Mouse (Mus musculus) liver, adult 2 months (tissue): ENCODE data around the gene Mxra8. TPM values are rescaled to one million over a fixed set of nuclear protein-coding genes. Genes with fewer than 3 reads are reported as not detected.
A peak's percentile ranks its signal among the peaks of the same experiment; 100 is the strongest.

Experiments
- DNase-seq: peaks from one replicate; pipeline ENCODE4 v3.0.0-alpha.2; 2011; ENCODE audit warnings: low read depth, low spot score; ENCODE audit errors: extremely low read depth
- H3K27ac ChIP-seq: fragments of 200-500 bp; replicated peaks from 2 replicates; pipeline ENCODE4 v1.5.1; 2012; ENCODE audit warnings: low read depth, mild to moderate bottlenecking, control low read depth, inconsistent platforms, low read length; ENCODE audit not compliant: insufficient read depth
- H3K27me3 ChIP-seq: fragments of 200-500 bp; 2 replicates; pipeline ENCODE4 v1.6.1; 2012; ENCODE audit warnings: mild to moderate bottlenecking, moderate library complexity, low read length, inconsistent platforms; ENCODE audit not compliant: control insufficient read depth, insufficient read depth
- H3K36me3 ChIP-seq: fragments of 200-500 bp; 2 replicates; pipeline ENCODE4 v1.6.1; 2012; ENCODE audit warnings: low read length, inconsistent platforms; ENCODE audit not compliant: control insufficient read depth, insufficient read depth
- H3K4me1 ChIP-seq: fragments of 200-500 bp; 2 replicates; pipeline ENCODE4 v1.6.1; 2011; ENCODE audit warnings: low read length; ENCODE audit not compliant: control insufficient read depth, insufficient read depth
- H3K4me3 ChIP-seq: fragments of 200-500 bp; 2 replicates; pipeline ENCODE4 v1.5.1; 2011; ENCODE audit warnings: low read depth, mild to moderate bottlenecking, control low read depth, low read length, moderate library complexity; ENCODE audit not compliant: insufficient read depth
- H3K79me2 ChIP-seq: fragments of 200-500 bp; 2 replicates; pipeline ENCODE4 v1.6.1; 2012; ENCODE audit warnings: inconsistent platforms, mild to moderate bottlenecking, low read length, moderate library complexity; ENCODE audit not compliant: control insufficient read depth, insufficient read depth
- H3K9ac ChIP-seq: fragments of 200-500 bp; 2 replicates; pipeline ENCODE4 v1.6.1; 2012; ENCODE audit warnings: low read depth, mild to moderate bottlenecking, control low read depth, inconsistent platforms, low read length
- CTCF ChIP-seq: fragments of 200-500 bp; IDR thresholded peaks from 2 replicates; pipeline ENCODE4 v1.5.1; 2011; ENCODE audit warnings: low read depth, low read length, control low read depth
- POLR2A ChIP-seq: fragments of 200-500 bp; IDR thresholded peaks from 2 replicates; pipeline ENCODE4 v1.6.1; 2011; ENCODE audit warnings: low read length, control low read depth; ENCODE audit not compliant: insufficient read depth; ENCODE audit errors: extremely low read depth
- WGBS: fragments of 180-500 bp; shearing (Covaris S2); methylation state at CpG from one replicate; pipeline ENCODE4 v1.1.7; 2018; 5-methylcytosine and 5-hydroxymethylcytosine counted together
- polyA plus RNA-seq: library from polyadenylated mRNA; depleted of rRNA; stranded (reverse); fragments of >200 nt; gene quantifications from 2 replicates; pipeline ENCODE4 v1.2.3, GENCODE M21; 2012
- total RNA-seq: library from RNA; depleted of rRNA; stranded (reverse); fragments of >200 nt; gene quantifications from 2 replicates; pipeline ENCODE4 v1.2.3, GENCODE M21; 2014

Mxra8 gene
- total and polyA plus RNA-seq, 2 experiments, result 8.8 to 15.4 TPM

DNA sequence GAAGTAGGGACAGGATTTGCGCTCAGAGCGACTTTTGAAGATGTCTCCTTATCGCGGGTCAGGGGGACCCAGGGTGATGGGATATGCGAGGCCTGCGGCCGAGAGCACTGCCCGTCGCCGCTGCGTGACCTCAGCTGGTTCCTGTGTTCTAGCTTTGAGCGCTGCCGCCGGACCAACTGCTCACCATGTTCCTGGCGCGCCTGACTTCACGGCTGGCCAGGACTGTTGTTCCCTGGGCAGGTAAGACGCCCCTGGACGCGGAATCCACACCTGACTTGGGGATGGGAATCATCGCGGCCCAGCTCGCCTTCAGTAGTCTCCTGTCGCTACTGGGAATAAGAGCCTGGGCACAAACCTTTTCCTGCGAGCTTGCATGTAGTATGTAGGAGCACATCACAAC, 7.6 kb upstream of the Mxra8 start:
- Histone ChIP-seq H3K36me3 (peaks cover 6% of the 10 kb centered on the region), H3K79me2 (peaks cover 8% of the 10 kb centered on the region; the same call in 1 of the 2 replicates), H3K27me3 (no peaks in the 10 kb centered on the region), H3K4me1 (peaks cover 18% of the 10 kb centered on the region), H3K9ac (peak overlapping the region; percentile 94), H3K4me3 (peak overlapping the region; percentile 92), H3K27ac (peak overlapping the region; percentile 76)
- DNase-seq, result no peak
- no peak for TF ChIP-seq POLR2A
- no peak for TF ChIP-seq CTCF
- WGBS, result under 1% methylated on average over 25 of the region's 25 CpGs

- WGBS, result 30% methylated on average over 10 of the region's 10 CpGs
- Histone ChIP-seq H3K36me3 (peaks cover 5% of the 10 kb centered on the region), H3K4me3 (peak overlapping the region; percentile 92), H3K27ac (peak overlapping the region; percentile 76), H3K4me1 (peaks cover 18% of the 10 kb centered on the region), H3K27me3 (no peaks in the 10 kb centered on the region), H3K9ac (peak overlapping the region; percentile 94), H3K79me2 (peaks cover 8% of the 10 kb centered on the region; the same call in 1 of the 2 replicates)
- TF ChIP-seq CTCF (no peak), POLR2A (no peak)
- DNase-seq, result no peak
Measured at GRCm38 (mm10) chr4:155832321-155832720, 7.2 kb upstream of the Mxra8 start.

DNA sequence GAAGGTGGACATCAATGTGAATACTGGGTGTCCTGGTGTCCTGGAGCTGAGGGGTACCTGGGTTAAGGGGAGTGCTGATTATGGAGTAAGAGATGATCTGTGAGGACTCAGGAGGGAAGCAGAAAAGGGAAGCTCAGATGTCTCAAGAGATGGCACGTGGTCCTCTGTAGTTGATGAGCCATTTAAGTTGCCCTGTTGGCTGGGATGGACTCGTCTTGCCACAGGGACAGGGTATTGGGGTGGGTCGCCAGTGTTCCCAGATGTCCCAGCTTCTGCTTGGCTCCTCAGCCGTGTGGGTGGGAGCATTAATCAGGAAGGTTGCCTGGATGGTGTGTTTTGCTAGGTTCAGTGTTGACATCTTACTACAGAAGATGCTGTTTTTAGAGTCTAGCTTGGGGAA, 6.2 kb upstream of the Mxra8 start:
- Histone ChIP-seq H3K27ac (no peak overlapping the region), H3K4me3 (no peak overlapping the region), H3K27me3 (no peaks in the 10 kb centered on the region), H3K36me3 (peaks cover 1% of the 10 kb centered on the region; the same call in 1 of the 2 replicates), H3K4me1 (peaks cover 18% of the 10 kb centered on the region), H3K9ac (no peak overlapping the region), H3K79me2 (peaks cover 8% of the 10 kb centered on the region; the same call in 1 of the 2 replicates)
- no peak for DNase-seq
- TF ChIP-seq CTCF (no peak), POLR2A (no peak)
- 87% methylated on average over 4 of the region's 4 CpGs for WGBS

GRCm38 (mm10) chr4:155833836-155834235, 5.6 kb upstream of the Mxra8 start:
- Histone ChIP-seq H3K27me3 (no peaks in the 10 kb centered on the region), H3K4me3 (no peak overlapping the region), H3K27ac (no peak overlapping the region; the same call in 1 of the 2 replicates), H3K79me2 (peaks cover 8% of the 10 kb centered on the region; the same call in 1 of the 2 replicates), H3K4me1 (peaks cover 18% of the 10 kb centered on the region), H3K36me3 (no peaks in the 10 kb centered on the region), H3K9ac (no peak overlapping the region)
- no peak for TF ChIP-seq POLR2A
- TF ChIP-seq CTCF, result peak; percentile 80
- DNase-seq, result peak; percentile 90
- 13% methylated on average over 2 of the region's 2 CpGs for WGBS

GRCm38 (mm10) chr4:155837404-155838010, 2.0 kb upstream of the Mxra8 start:
- Histone ChIP-seq H3K27ac (peak overlapping the region; percentile 67), H3K4me1 (peaks cover 18% of the 10 kb centered on the region), H3K27me3 (no peaks in the 10 kb centered on the region), H3K36me3 (no peaks in the 10 kb centered on the region), H3K9ac (no peak overlapping the region), H3K79me2 (no peaks in the 10 kb centered on the region), H3K4me3 (no peak overlapping the region)
- no peak for DNase-seq
- 58% methylated on average over 11 of the region's 11 CpGs for WGBS
- TF ChIP-seq CTCF, result no peak
- no peak for TF ChIP-seq POLR2A
